Mouse (Mus musculus) liver, adult 2 months (tissue): ENCODE measurements around the gene Fkbp8. TPM values are rescaled to one million over a fixed set of nuclear protein-coding genes. Genes with fewer than 3 reads are reported as not detected.

Experiments
- DNase-seq: peaks from one replicate; pipeline ENCODE4 v3.0.0-alpha.2; 2011; ENCODE audit warnings: low read depth, low spot score; ENCODE audit errors: extremely low read depth
- H3K27ac ChIP-seq: fragments of 200-500 bp; replicated peaks from 2 replicates; pipeline ENCODE4 v1.5.1; 2012; ENCODE audit warnings: low read depth, mild to moderate bottlenecking, control low read depth, inconsistent platforms, low read length; ENCODE audit not compliant: insufficient read depth
- H3K27me3 ChIP-seq: fragments of 200-500 bp; 2 replicates; pipeline ENCODE4 v1.6.1; 2012; ENCODE audit warnings: mild to moderate bottlenecking, moderate library complexity, low read length, inconsistent platforms; ENCODE audit not compliant: control insufficient read depth, insufficient read depth
- H3K36me3 ChIP-seq: fragments of 200-500 bp; 2 replicates; pipeline ENCODE4 v1.6.1; 2012; ENCODE audit warnings: low read length, inconsistent platforms; ENCODE audit not compliant: control insufficient read depth, insufficient read depth
- H3K4me1 ChIP-seq: fragments of 200-500 bp; 2 replicates; pipeline ENCODE4 v1.6.1; 2011; ENCODE audit warnings: low read length; ENCODE audit not compliant: control insufficient read depth, insufficient read depth
- H3K4me3 ChIP-seq: fragments of 200-500 bp; 2 replicates; pipeline ENCODE4 v1.5.1; 2011; ENCODE audit warnings: low read depth, mild to moderate bottlenecking, control low read depth, low read length, moderate library complexity; ENCODE audit not compliant: insufficient read depth
- H3K79me2 ChIP-seq: fragments of 200-500 bp; 2 replicates; pipeline ENCODE4 v1.6.1; 2012; ENCODE audit warnings: inconsistent platforms, mild to moderate bottlenecking, low read length, moderate library complexity; ENCODE audit not compliant: control insufficient read depth, insufficient read depth
- H3K9ac ChIP-seq: fragments of 200-500 bp; 2 replicates; pipeline ENCODE4 v1.6.1; 2012; ENCODE audit warnings: low read depth, mild to moderate bottlenecking, control low read depth, inconsistent platforms, low read length
- CTCF ChIP-seq: fragments of 200-500 bp; IDR thresholded peaks from 2 replicates; pipeline ENCODE4 v1.5.1; 2011; ENCODE audit warnings: low read depth, low read length, control low read depth
- POLR2A ChIP-seq: fragments of 200-500 bp; IDR thresholded peaks from 2 replicates; pipeline ENCODE4 v1.6.1; 2011; ENCODE audit warnings: low read length, control low read depth; ENCODE audit not compliant: insufficient read depth; ENCODE audit errors: extremely low read depth
- WGBS: fragments of 180-500 bp; shearing (Covaris S2); methylation state at CpG from one replicate; pipeline ENCODE4 v1.1.7; 2018; 5-methylcytosine and 5-hydroxymethylcytosine counted together
- polyA plus RNA-seq: library from polyadenylated mRNA; depleted of rRNA; stranded (reverse); fragments of >200 nt; gene quantifications from 2 replicates; pipeline ENCODE4 v1.2.3, GENCODE M21; 2012
- total RNA-seq: library from RNA; depleted of rRNA; stranded (reverse); fragments of >200 nt; gene quantifications from 2 replicates; pipeline ENCODE4 v1.2.3, GENCODE M21; 2014

Fkbp8 gene
- total and polyA plus RNA-seq, 2 experiments, result 271 to 455 TPM

GRCm38 (mm10) chr8:70562802-70563201, 35.3 kb downstream of the Fkbp8 start:
- peaks cover 50% of the 10 kb centered on the region for H3K79me2 ChIP-seq
- H3K4me1 ChIP-seq, result peaks cover 72% of the 10 kb centered on the region
- peak overlapping the region; percentile 72 for H3K27ac ChIP-seq
- no peak overlapping the region for H3K4me3 ChIP-seq
- no peaks in the 10 kb centered on the region for H3K27me3 ChIP-seq
- H3K9ac ChIP-seq, result no peak overlapping the region
- DNase-seq, result peak; percentile 72
- TF ChIP-seq CTCF (no peak), POLR2A (no peak)
- no peaks in the 10 kb centered on the region for H3K36me3 ChIP-seq
- 74% methylated on average over 3 of the region's 3 CpGs for WGBS

GRCm38 (mm10) chr8:70563763-70564387, 36.4 kb downstream of the Fkbp8 start:
- H3K27ac ChIP-seq, result peak overlapping the region; percentile 72
- TF ChIP-seq CTCF, result no peak
- TF ChIP-seq POLR2A, result no peak
- 27% methylated on average over 6 of the region's 6 CpGs for WGBS

GRCm38 (mm10) chr8:70564696-70565235, 37.2 kb downstream of the Fkbp8 start:
- H3K79me2 ChIP-seq, result peaks cover 43% of the 10 kb centered on the region
- H3K27me3 ChIP-seq, result no peaks in the 10 kb centered on the region
- DNase-seq, result no peak
- 39% methylated on average over 3 of the region's 3 CpGs for WGBS
- no peak overlapping the region for H3K9ac ChIP-seq
- H3K4me1 ChIP-seq, result peaks cover 61% of the 10 kb centered on the region
- H3K36me3 ChIP-seq, result no peaks in the 10 kb centered on the region
- TF ChIP-seq CTCF (no peak), POLR2A (no peak)
- peak overlapping the region; percentile 72 for H3K27ac ChIP-seq
- H3K4me3 ChIP-seq, result no peak overlapping the region

More at GRCm38 (mm10) chr8:70563763-70564387, 36.4 kb downstream of the Fkbp8 start:
- peak; percentile 84 for DNase-seq
- Histone ChIP-seq H3K4me1 (peaks cover 62% of the 10 kb centered on the region), H3K79me2 (peaks cover 40% of the 10 kb centered on the region), H3K9ac (no peak overlapping the region), H3K27me3 (no peaks in the 10 kb centered on the region), H3K4me3 (no peak overlapping the region), H3K36me3 (no peaks in the 10 kb centered on the region)

- Histone ChIP-seq H3K79me2 (peaks cover 47% of the 10 kb centered on the region), H3K4me1 (peaks cover 61% of the 10 kb centered on the region), H3K36me3 (no peaks in the 10 kb centered on the region), H3K27me3 (no peaks in the 10 kb centered on the region), H3K27ac (peak overlapping the region; percentile 72; the same call in 1 of the 2 replicates), H3K9ac (0 out of 2 replicates have a peak overlapping the region, but pooled peaks have one; percentile 0), H3K4me3 (no peak overlapping the region)
- WGBS, result 20% methylated on average over 3 of the region's 3 CpGs
- peak; percentile 83 for DNase-seq
- no peak for TF ChIP-seq CTCF
- no peak for TF ChIP-seq POLR2A
Measured at GRCm38 (mm10) chr8:70565561-70565960, 38.0 kb downstream of the Fkbp8 start.

- peaks cover 3% of the 10 kb centered on the region; the same call in 1 of the 2 replicates for H3K36me3 ChIP-seq
- no peak overlapping the region for H3K27ac ChIP-seq
- no peak for DNase-seq
- no peak for TF ChIP-seq CTCF
- TF ChIP-seq POLR2A, result no peak
- peaks cover 22% of the 10 kb centered on the region for H3K4me1 ChIP-seq
- peaks cover 52% of the 10 kb centered on the region for H3K79me2 ChIP-seq
- H3K4me3 ChIP-seq, result no peak overlapping the region
- no peaks in the 10 kb centered on the region for H3K27me3 ChIP-seq
- no peak overlapping the region for H3K9ac ChIP-seq
Measured at GRCm38 (mm10) chr8:70570360-70570759, 42.8 kb downstream of the Fkbp8 start.

- Histone ChIP-seq H3K27ac (no peak overlapping the region), H3K4me1 (peaks cover 17% of the 10 kb centered on the region), H3K79me2 (peaks cover 48% of the 10 kb centered on the region), H3K9ac (no peak overlapping the region), H3K27me3 (no peaks in the 10 kb centered on the region), H3K4me3 (no peak overlapping the region), H3K36me3 (peaks cover 3% of the 10 kb centered on the region; the same call in 1 of the 2 replicates)
- WGBS, result 53% methylated on average over 6 of the region's 6 CpGs
- no peak for TF ChIP-seq CTCF
- TF ChIP-seq POLR2A, result no peak
- no peak for DNase-seq
Measured at GRCm38 (mm10) chr8:70570990-70571389, 43.5 kb downstream of the Fkbp8 start.
